Mouse (Mus musculus) E14TG2a.4 (cell line): Measurements from ENCODE around the gene Phf19.

Experiments
- CTCF ChIP-seq: conservative IDR thresholded peaks from 2 replicates; pipeline ENCODE4 v1.5.1; 2014; ENCODE audit warnings: low read length
- NANOG ChIP-seq: IDR thresholded peaks from 2 replicates; pipeline ENCODE4 v1.6.1; 2014; ENCODE audit warnings: borderline replicate concordance, low read length, mixed read lengths
- POU5F1 ChIP-seq: IDR thresholded peaks from 2 replicates; pipeline ENCODE4 v1.6.1; 2014; ENCODE audit warnings: low read length, borderline replicate concordance

DNA sequence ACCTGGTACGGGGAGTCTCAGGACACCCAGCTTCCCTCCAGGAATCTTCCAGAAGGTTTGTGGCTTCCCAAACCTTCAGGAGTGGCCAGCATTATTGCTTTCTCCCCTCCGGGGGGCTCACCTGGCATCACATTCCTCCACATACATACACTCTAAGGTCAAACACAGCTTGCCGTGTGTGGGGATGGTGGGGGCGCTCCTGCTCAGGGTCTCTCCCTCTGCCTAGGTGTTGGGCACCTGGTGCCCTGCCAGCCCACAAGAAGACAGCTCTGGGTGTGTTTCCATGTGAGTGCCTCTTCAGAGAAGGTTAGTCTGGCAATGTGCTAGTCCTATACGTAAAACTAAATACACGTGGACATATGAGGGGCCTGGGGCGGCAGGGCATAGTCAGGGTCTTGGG is 1.2 kb downstream of the Phf19 start:
- TF ChIP-seq CTCF = no peak
- no peak for TF ChIP-seq NANOG
- TF ChIP-seq POU5F1 = no peak
